Mouse (Mus musculus) frontal cortex, postnatal 10 days (tissue): ENCODE measurements around the gene Vrk1.
A peak's percentile ranks its signal among the peaks of the same experiment; 100 is the strongest.

Experiments used
- DNase-seq, 2 experiments: peaks; one replicate each; pipeline ENCODE4 v3.0.0; 2022; ENCODE audit warnings: low spot score in 2 of 2, mixed read lengths in 1 of 2

Vrk1 gene

GRCm38 (mm10) chr12:105997028-105997786 is 12.8 kb upstream of the Vrk1 start:
- no peak for DNase-seq

GRCm38 (mm10) chr12:106001775-106002174 is 8.3 kb upstream of the Vrk1 start:
- DNase-seq, result no peak

- no peak for DNase-seq
Measured at GRCm38 (mm10) chr12:106004719-106005118, 5.3 kb upstream of the Vrk1 start.

GRCm38 (mm10) chr12:106006218-106006617 is 3.8 kb upstream of the Vrk1 start:
- DNase-seq, result no peak

- DNase-seq, result peak; percentile 32 to 74
Measured at GRCm38 (mm10) chr12:106008348-106009050, 1.5 kb upstream of the Vrk1 start.

- DNase-seq, result no peak
Measured at GRCm38 (mm10) chr12:106009122-106009870, 732 bp upstream of the Vrk1 start.

GRCm38 (mm10) chr12:106012161-106012560 is 2.1 kb downstream of the Vrk1 start:
- DNase-seq, result no peak

- DNase-seq, result no peak
Measured at GRCm38 (mm10) chr12:106016265-106017012, 6.4 kb downstream of the Vrk1 start.

- DNase-seq, result no peak
Measured at GRCm38 (mm10) chr12:106020063-106020462, 10.0 kb downstream of the Vrk1 start.

GRCm38 (mm10) chr12:106023652-106024051 is 13.6 kb downstream of the Vrk1 start:
- DNase-seq, result no peak

GRCm38 (mm10) chr12:106025416-106025815 is 15.4 kb downstream of the Vrk1 start:
- DNase-seq, result no peak

GRCm38 (mm10) chr12:106026385-106027134 is 16.5 kb downstream of the Vrk1 start:
- no peak for DNase-seq

- no peak for DNase-seq
Measured at GRCm38 (mm10) chr12:106027372-106027771, 17.3 kb downstream of the Vrk1 start.

GRCm38 (mm10) chr12:106029582-106029981 is 19.6 kb downstream of the Vrk1 start:
- DNase-seq, result no peak

GRCm38 (mm10) chr12:106030146-106030745 is 20.2 kb downstream of the Vrk1 start:
- no peak for DNase-seq

GRCm38 (mm10) chr12:106030796-106031195 is 20.8 kb downstream of the Vrk1 start:
- DNase-seq, result no peak

- no peak for DNase-seq
Measured at GRCm38 (mm10) chr12:106031916-106032315, 21.9 kb downstream of the Vrk1 start.

- no peak for DNase-seq
Measured at GRCm38 (mm10) chr12:106032361-106032760, 22.3 kb downstream of the Vrk1 start.

GRCm38 (mm10) chr12:106034267-106034666 is 24.2 kb downstream of the Vrk1 start:
- no peak for DNase-seq

GRCm38 (mm10) chr12:106034761-106035160 is 24.7 kb downstream of the Vrk1 start:
- DNase-seq, result no peak

GRCm38 (mm10) chr12:106040259-106040658 is 30.2 kb downstream of the Vrk1 start:
- DNase-seq, result no peak
